Mouse (Mus musculus): ENCODE measurements around the gene Actl10. TPM values are rescaled to one million over a fixed set of nuclear protein-coding genes. Genes with fewer than 3 reads are reported as not detected.

The Actl10 gene
- polyA plus RNA-seq, 1 experiment from 2014 or later: 0.15 TPM

DNA sequence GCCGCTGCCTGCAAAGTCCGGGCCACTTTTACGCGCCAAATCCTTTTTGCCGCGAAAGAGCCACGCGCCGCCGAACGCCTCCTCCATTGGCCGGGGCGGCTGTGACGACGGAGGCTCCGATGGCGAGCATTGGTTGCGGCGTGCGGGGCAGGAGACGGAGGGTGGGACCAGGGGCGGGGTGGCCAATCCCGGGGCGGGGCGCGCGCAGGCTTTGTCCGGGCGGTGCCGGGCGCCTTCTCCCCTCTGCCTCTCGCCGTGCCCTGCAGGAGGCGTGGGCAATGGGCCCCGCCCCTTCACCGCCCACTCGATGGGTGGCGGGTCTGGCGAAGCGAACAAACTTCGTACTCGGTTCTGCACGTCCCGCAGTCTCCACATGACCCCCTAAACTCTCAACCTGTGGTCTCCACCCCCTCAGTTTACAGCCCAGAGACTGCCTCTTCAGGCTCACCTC, 18.3 kb downstream of the Actl10 start, which contains the start of gene E2f1:
TSS of gene E2f1 (minus strand) at position 57 of the 451 bp plus-strand sequence.
- Histone ChIP-seq H3K9ac (ENCODE audit: low read length) (peak within 1 kb of the TSS; percentile 67), H3K4me2 (ENCODE audit: low read length) (peak within 1 kb of the TSS; percentile 89), H3K4me1 (ENCODE audit: control insufficient read depth, insufficient read depth, low read length) (peaks cover 18% of the 10 kb centered on the region; the same call in 1 of the 2 replicates), H3K4me3 (ENCODE audit: low read depth, low read length) (peak within 1 kb of the TSS; percentile 83), H3K27me3 (replicated peaks; ENCODE audit: control insufficient read depth, insufficient read depth, low read length) (no peaks in the 10 kb centered on the region), H3K9me3 (replicated peaks; ENCODE audit: control insufficient read depth, low read length) (no peaks in the 10 kb centered on the region), H3K36me3 (ENCODE audit: control insufficient read depth, insufficient read depth, low read length) (no peaks in the 10 kb centered on the region), H3K27ac (ENCODE audit: low read depth, low read length) (peak within 1 kb of the TSS; percentile 89)
- ATAC-seq (peak; percentile 97), DNase-seq (ENCODE audit: low spot score) (peak; percentile 97)
- WGBS: under 1% methylated on average over 41 of the region's 44 CpGs

GRCm38 (mm10) chr2:154570666-154571065, 19.1 kb downstream of the Actl10 start:
- DNase-seq (ENCODE audit: low spot score) (no peak), ATAC-seq (no peak)
- no peaks in the 10 kb centered on the region for H3K9me3 ChIP-seq (replicated peaks; ENCODE audit: control insufficient read depth, low read length)
- no peaks in the 10 kb centered on the region for H3K36me3 ChIP-seq (ENCODE audit: control insufficient read depth, insufficient read depth, low read length)
- no peak overlapping the region; the same call in 1 of the 2 replicates for H3K27ac ChIP-seq (ENCODE audit: low read depth, low read length)
- 65% methylated on average over 4 of the region's 4 CpGs for WGBS
- H3K27me3 ChIP-seq (replicated peaks; ENCODE audit: control insufficient read depth, insufficient read depth, low read length): no peaks in the 10 kb centered on the region
- H3K4me3 ChIP-seq (ENCODE audit: low read depth, low read length): no peak overlapping the region
- no peak overlapping the region for H3K9ac ChIP-seq (ENCODE audit: low read length)
- peaks cover 18% of the 10 kb centered on the region; the same call in 1 of the 2 replicates for H3K4me1 ChIP-seq (ENCODE audit: control insufficient read depth, insufficient read depth, low read length)
- peak overlapping the region; percentile 89 for H3K4me2 ChIP-seq (ENCODE audit: low read length)

- Histone ChIP-seq H3K4me3 (ENCODE audit: low read depth, low read length) (no peak overlapping the region), H3K27me3 (replicated peaks; ENCODE audit: control insufficient read depth, insufficient read depth, low read length) (no peaks in the 10 kb centered on the region), H3K36me3 (ENCODE audit: control insufficient read depth, insufficient read depth, low read length) (no peaks in the 10 kb centered on the region), H3K4me2 (ENCODE audit: low read length) (no peak overlapping the region), H3K4me1 (ENCODE audit: control insufficient read depth, insufficient read depth, low read length) (peaks cover 18% of the 10 kb centered on the region; the same call in 1 of the 2 replicates), H3K27ac (ENCODE audit: low read depth, low read length) (no peak overlapping the region), H3K9me3 (replicated peaks; ENCODE audit: control insufficient read depth, low read length) (no peaks in the 10 kb centered on the region), H3K9ac (ENCODE audit: low read length) (no peak overlapping the region)
- 77% methylated on average over 4 of the region's 4 CpGs for WGBS
- DNase-seq (ENCODE audit: low spot score): no peak
- ATAC-seq: no peak
These were observed 19.7 kb downstream of the Actl10 start for GRCm38 (mm10) chr2:154571266-154571665.

DNA sequence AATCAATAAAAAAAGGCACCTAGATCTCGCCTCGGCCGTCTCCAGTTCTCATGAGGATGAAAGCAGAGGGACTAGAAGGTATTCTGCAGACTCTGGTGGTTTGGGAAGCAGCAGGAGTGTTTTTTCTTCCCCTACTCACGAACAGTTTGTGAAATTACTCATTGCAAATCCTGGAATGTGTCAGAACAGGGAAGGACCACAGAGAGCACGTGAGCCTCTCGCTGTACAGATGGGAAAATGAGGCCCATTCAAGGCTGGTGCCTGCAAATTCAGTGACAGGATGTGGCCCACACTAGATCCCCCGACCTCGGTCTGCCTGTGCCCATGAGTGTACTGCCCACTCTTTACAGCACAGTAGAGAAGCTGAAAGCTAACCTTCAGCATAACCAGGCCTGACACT, 20.4 kb downstream of the Actl10 start:
- WGBS: 81% methylated on average over 8 of the region's 8 CpGs
- H3K27ac ChIP-seq (ENCODE audit: low read depth, low read length): no peak overlapping the region
- no peak overlapping the region for H3K4me2 ChIP-seq (ENCODE audit: low read length)
- H3K27me3 ChIP-seq (replicated peaks; ENCODE audit: control insufficient read depth, insufficient read depth, low read length): no peaks in the 10 kb centered on the region
- DNase-seq (ENCODE audit: low spot score) (no peak), ATAC-seq (no peak)
- no peaks in the 10 kb centered on the region for H3K36me3 ChIP-seq (ENCODE audit: control insufficient read depth, insufficient read depth, low read length)
- H3K9ac ChIP-seq (ENCODE audit: low read length): no peak overlapping the region
- no peak overlapping the region for H3K4me3 ChIP-seq (ENCODE audit: low read depth, low read length)
- H3K9me3 ChIP-seq (replicated peaks; ENCODE audit: control insufficient read depth, low read length): no peaks in the 10 kb centered on the region
- H3K4me1 ChIP-seq (ENCODE audit: control insufficient read depth, insufficient read depth, low read length): peaks cover 14% of the 10 kb centered on the region; the same call in 1 of the 2 replicates

DNA sequence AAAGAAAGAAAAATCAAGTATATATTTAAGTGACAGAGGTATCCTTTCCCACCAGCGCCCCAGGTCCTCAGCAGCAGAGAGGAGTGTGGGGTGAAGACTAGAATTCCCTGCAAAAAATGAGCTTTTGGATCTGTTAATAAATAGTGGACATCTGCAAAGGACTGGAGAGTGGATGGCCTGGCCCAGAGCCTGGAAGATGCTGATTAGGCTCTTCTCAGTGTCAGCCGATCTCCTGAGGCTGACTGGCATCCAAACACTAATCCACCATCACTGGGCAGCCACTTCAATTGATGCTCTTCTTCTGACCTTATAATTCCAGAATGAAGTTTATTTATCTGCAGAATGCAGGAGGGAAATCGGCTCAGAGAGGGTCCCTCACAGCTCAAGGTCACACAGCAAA, 21.4 kb downstream of the Actl10 start:
- no peak overlapping the region for H3K27ac ChIP-seq (ENCODE audit: low read depth, low read length)
- DNase-seq (ENCODE audit: low spot score) (no peak), ATAC-seq (no peak)
- 80% methylated on average over 3 of the region's 3 CpGs for WGBS
- no peaks in the 10 kb centered on the region for H3K9me3 ChIP-seq (replicated peaks; ENCODE audit: control insufficient read depth, low read length)
- H3K27me3 ChIP-seq (replicated peaks; ENCODE audit: control insufficient read depth, insufficient read depth, low read length): no peaks in the 10 kb centered on the region
- no peaks in the 10 kb centered on the region for H3K36me3 ChIP-seq (ENCODE audit: control insufficient read depth, insufficient read depth, low read length)
- no peak overlapping the region for H3K4me3 ChIP-seq (ENCODE audit: low read depth, low read length)
- H3K4me1 ChIP-seq (ENCODE audit: control insufficient read depth, insufficient read depth, low read length): peaks cover 12% of the 10 kb centered on the region; the same call in 1 of the 2 replicates
- H3K9ac ChIP-seq (ENCODE audit: low read length): no peak overlapping the region
- no peak overlapping the region for H3K4me2 ChIP-seq (ENCODE audit: low read length)

- no peaks in the 10 kb centered on the region for H3K36me3 ChIP-seq (ENCODE audit: control insufficient read depth, insufficient read depth, low read length)
- H3K9me3 ChIP-seq (replicated peaks; ENCODE audit: control insufficient read depth, low read length): no peaks in the 10 kb centered on the region
- no peak overlapping the region for H3K4me2 ChIP-seq (ENCODE audit: low read length)
- WGBS: 24% methylated on average over 7 of the region's 7 CpGs
- H3K27me3 ChIP-seq (replicated peaks; ENCODE audit: control insufficient read depth, insufficient read depth, low read length): no peaks in the 10 kb centered on the region
- H3K27ac ChIP-seq (ENCODE audit: low read depth, low read length): 0 out of 2 replicates have a peak overlapping the region, but pooled peaks have one; percentile 30
- H3K4me1 ChIP-seq (ENCODE audit: control insufficient read depth, insufficient read depth, low read length): peaks cover 5% of the 10 kb centered on the region; the same call in 1 of the 2 replicates
- H3K4me3 ChIP-seq (ENCODE audit: low read depth, low read length): no peak overlapping the region
- no peak for ATAC-seq
- H3K9ac ChIP-seq (ENCODE audit: low read length): no peak overlapping the region
- DNase-seq (ENCODE audit: low spot score): no peak
These were observed 22.7 kb downstream of the Actl10 start for GRCm38 (mm10) chr2:154574271-154574670.

GRCm38 (mm10) chr2:154576876-154577743, 25.5 kb downstream of the Actl10 start:
- Histone ChIP-seq H3K4me2 (ENCODE audit: low read length) (no peak overlapping the region), H3K36me3 (ENCODE audit: control insufficient read depth, insufficient read depth, low read length) (no peaks in the 10 kb centered on the region), H3K27ac (ENCODE audit: low read depth, low read length) (peak overlapping the region; percentile 35; the same call in 1 of the 2 replicates), H3K27me3 (replicated peaks; ENCODE audit: control insufficient read depth, insufficient read depth, low read length) (no peaks in the 10 kb centered on the region), H3K9me3 (replicated peaks; ENCODE audit: control insufficient read depth, low read length) (no peaks in the 10 kb centered on the region), H3K4me1 (ENCODE audit: control insufficient read depth, insufficient read depth, low read length) (0 out of 2 replicates have a peak, but pooled peaks cover 5% of the 10 kb centered on the region), H3K9ac (ENCODE audit: low read length) (no peak overlapping the region), H3K4me3 (ENCODE audit: low read depth, low read length) (no peak overlapping the region)
- no peak for DNase-seq (ENCODE audit: low spot score)
- peak; percentile 50; the same call in 1 of the 2 replicates for ATAC-seq
- 24% methylated on average over 12 of the region's 12 CpGs for WGBS

DNA sequence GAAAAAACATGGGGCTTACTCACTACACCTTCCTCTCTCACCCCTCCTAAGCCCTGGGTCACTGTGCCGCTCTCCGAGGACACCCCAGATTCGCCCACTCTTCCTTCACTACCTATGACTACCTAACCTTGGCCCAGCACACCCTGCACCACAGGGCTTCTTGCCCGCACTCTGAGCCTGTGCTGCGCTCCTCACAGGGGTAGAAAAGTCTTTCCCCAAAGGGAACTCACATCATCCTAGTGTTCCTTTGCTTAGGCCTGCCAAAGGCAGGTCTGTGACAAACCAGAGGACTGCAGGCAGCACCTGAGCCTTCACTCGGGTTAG, 26.1 kb downstream of the Actl10 start:
- H3K4me1 ChIP-seq (ENCODE audit: control insufficient read depth, insufficient read depth, low read length): 0 out of 2 replicates have a peak, but pooled peaks cover 5% of the 10 kb centered on the region
- peak overlapping the region; percentile 35; the same call in 1 of the 2 replicates for H3K27ac ChIP-seq (ENCODE audit: low read depth, low read length)
- H3K9me3 ChIP-seq (replicated peaks; ENCODE audit: control insufficient read depth, low read length): no peaks in the 10 kb centered on the region
- no peak for DNase-seq (ENCODE audit: low spot score)
- no peak for ATAC-seq
- H3K4me2 ChIP-seq (ENCODE audit: low read length): no peak overlapping the region
- H3K9ac ChIP-seq (ENCODE audit: low read length): no peak overlapping the region
- H3K27me3 ChIP-seq (replicated peaks; ENCODE audit: control insufficient read depth, insufficient read depth, low read length): no peaks in the 10 kb centered on the region
- WGBS: 72% methylated on average over 6 of the region's 6 CpGs
- H3K36me3 ChIP-seq (ENCODE audit: control insufficient read depth, insufficient read depth, low read length): no peaks in the 10 kb centered on the region
- H3K4me3 ChIP-seq (ENCODE audit: low read depth, low read length): no peak overlapping the region

DNA sequence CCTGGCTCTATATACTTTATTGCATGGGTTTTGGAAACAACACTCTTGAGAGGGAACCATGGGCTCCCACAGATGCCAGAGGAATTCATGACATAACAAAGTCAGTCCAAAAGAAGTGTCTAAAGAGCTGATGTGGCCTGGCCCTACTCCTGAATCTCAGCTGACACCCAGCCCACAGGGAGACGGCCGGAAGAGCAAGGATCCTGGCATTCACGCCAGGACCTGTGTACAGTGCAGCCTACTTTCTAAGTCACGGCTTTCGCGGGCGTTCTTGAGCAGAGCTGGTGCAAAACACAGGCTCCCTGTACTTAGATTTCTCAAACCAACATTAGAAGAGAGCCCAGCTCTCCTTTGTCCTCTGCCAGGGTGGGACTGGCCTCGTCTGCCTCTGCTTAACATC, 29.0 kb downstream of the Actl10 start:
- peaks cover 24% of the 10 kb centered on the region for H3K4me1 ChIP-seq (ENCODE audit: control insufficient read depth, insufficient read depth, low read length)
- 83% methylated on average over 8 of the region's 8 CpGs for WGBS

More for the DNA sequence above, 29.0 kb downstream of the Actl10 start:
- H3K9me3 ChIP-seq (replicated peaks; ENCODE audit: control insufficient read depth, low read length): no peaks in the 10 kb centered on the region
- ATAC-seq (no peak), DNase-seq (ENCODE audit: low spot score) (no peak)
- H3K27ac ChIP-seq (ENCODE audit: low read depth, low read length): no peak overlapping the region
- H3K27me3 ChIP-seq (replicated peaks; ENCODE audit: control insufficient read depth, insufficient read depth, low read length): no peaks in the 10 kb centered on the region
- no peaks in the 10 kb centered on the region for H3K36me3 ChIP-seq (ENCODE audit: control insufficient read depth, insufficient read depth, low read length)
- no peak overlapping the region for H3K4me2 ChIP-seq (ENCODE audit: low read length)
- no peak overlapping the region for H3K4me3 ChIP-seq (ENCODE audit: low read depth, low read length)
- H3K9ac ChIP-seq (ENCODE audit: low read length): no peak overlapping the region
